Mouse (Mus musculus): ENCODE measurements around the gene Gm11037. TPM values are rescaled to one million over a fixed set of nuclear protein-coding genes. Genes with fewer than 3 reads are reported as not detected.

Gene Gm11037
- total and polyA plus RNA-seq, 2 experiments from 2014 or later, result not detected

- TF ChIP-seq CTCF (IDR thresholded peaks at IDR 0.05; ENCODE audit: low read depth), result no peak
- Histone ChIP-seq H3K4me1 (ENCODE audit: insufficient read depth, low read length) (peaks cover 7% of the 10 kb centered on the region), H3K9me3 (ENCODE audit: low read length) (no peaks in the 10 kb centered on the region), H3K36me3 (ENCODE audit: insufficient read depth, low read length) (no peaks in the 10 kb centered on the region), H3K27me3 (ENCODE audit: insufficient read depth, low read length) (0 out of 2 replicates have a peak, but pooled peaks cover 8% of the 10 kb centered on the region), H3K4me2 (ENCODE audit: low read depth, low read length) (peak overlapping the region; percentile 16), H3K9ac (replicated peaks; ENCODE audit: low read length) (no peak overlapping the region; the same call in 1 of the 2 replicates), H3K27ac (no peak overlapping the region), H3K4me3 (ENCODE audit: low read length) (peak overlapping the region; percentile 3; the same call in 1 of the 2 replicates)
- no peak for ATAC-seq
- 19% methylated on average over 43 of the region's 43 CpGs for WGBS
- no peak for DNase-seq (ENCODE audit: low spot score)
Observed at GRCm38 (mm10) chr2:131171401-131172104, 38.3 kb downstream of the Gm11037 start.

- no peak for TF ChIP-seq CTCF (IDR thresholded peaks at IDR 0.05; ENCODE audit: low read depth)
- DNase-seq (ENCODE audit: low spot score) (no peak), ATAC-seq (no peak)
- 0 out of 2 replicates have a peak, but pooled peaks cover 8% of the 10 kb centered on the region for H3K27me3 ChIP-seq (ENCODE audit: insufficient read depth, low read length)
- H3K36me3 ChIP-seq (ENCODE audit: insufficient read depth, low read length), result no peaks in the 10 kb centered on the region
- no peak overlapping the region for H3K9ac ChIP-seq (replicated peaks; ENCODE audit: low read length)
- 69% methylated on average over 9 of the region's 9 CpGs for WGBS
- H3K4me1 ChIP-seq (ENCODE audit: insufficient read depth, low read length), result peaks cover 15% of the 10 kb centered on the region
- no peaks in the 10 kb centered on the region for H3K9me3 ChIP-seq (ENCODE audit: low read length)
- no peak overlapping the region for H3K4me2 ChIP-seq (ENCODE audit: low read depth, low read length)
- no peak overlapping the region for H3K27ac ChIP-seq
- H3K4me3 ChIP-seq (ENCODE audit: low read length), result no peak overlapping the region
Observed at GRCm38 (mm10) chr2:131172322-131172721, 39.0 kb downstream of the Gm11037 start.

- H3K4me3 ChIP-seq (ENCODE audit: low read length), result peak overlapping the region; percentile 48
- peak; percentile 94 for DNase-seq (ENCODE audit: low spot score)
- no peaks in the 10 kb centered on the region for H3K9me3 ChIP-seq (ENCODE audit: low read length)
- peak overlapping the region; percentile 93 for H3K4me2 ChIP-seq (ENCODE audit: low read depth, low read length)
- no peaks in the 10 kb centered on the region for H3K36me3 ChIP-seq (ENCODE audit: insufficient read depth, low read length)
- no peak overlapping the region for H3K27ac ChIP-seq
- peaks cover 34% of the 10 kb centered on the region for H3K4me1 ChIP-seq (ENCODE audit: insufficient read depth, low read length)
- 5% methylated on average over 11 of the region's 11 CpGs for WGBS
- H3K27me3 ChIP-seq (ENCODE audit: insufficient read depth, low read length), result 0 out of 2 replicates have a peak, but pooled peaks cover 8% of the 10 kb centered on the region
- H3K9ac ChIP-seq (replicated peaks; ENCODE audit: low read length), result peak overlapping the region; percentile 25; the same call in 1 of the 2 replicates
- no peak for TF ChIP-seq CTCF (IDR thresholded peaks at IDR 0.05; ENCODE audit: low read depth)
- ATAC-seq, result peak; percentile 61
Observed at GRCm38 (mm10) chr2:131174700-131175099, 41.4 kb downstream of the Gm11037 start.

GRCm38 (mm10) chr2:131175286-131175944 lies 42.1 kb downstream of the Gm11037 start:
- no peak for TF ChIP-seq CTCF (IDR thresholded peaks at IDR 0.05; ENCODE audit: low read depth)
- H3K36me3 ChIP-seq (ENCODE audit: insufficient read depth, low read length), result no peaks in the 10 kb centered on the region
- no peak overlapping the region for H3K27ac ChIP-seq
- no peak overlapping the region for H3K4me3 ChIP-seq (ENCODE audit: low read length)
- no peak overlapping the region for H3K9ac ChIP-seq (replicated peaks; ENCODE audit: low read length)
- DNase-seq (ENCODE audit: low spot score) (no peak), ATAC-seq (no peak)
- H3K4me2 ChIP-seq (ENCODE audit: low read depth, low read length), result no peak overlapping the region
- H3K27me3 ChIP-seq (ENCODE audit: insufficient read depth, low read length), result 0 out of 2 replicates have a peak, but pooled peaks cover 8% of the 10 kb centered on the region
- WGBS, result 69% methylated on average over 3 of the region's 3 CpGs
- peaks cover 34% of the 10 kb centered on the region for H3K4me1 ChIP-seq (ENCODE audit: insufficient read depth, low read length)
- H3K9me3 ChIP-seq (ENCODE audit: low read length), result no peaks in the 10 kb centered on the region

GRCm38 (mm10) chr2:131175945-131176309 lies 42.6 kb downstream of the Gm11037 start:
- H3K27ac ChIP-seq, result no peak overlapping the region
- WGBS, result 72% methylated on average over 1 of the region's 1 CpGs
- H3K4me1 ChIP-seq (ENCODE audit: insufficient read depth, low read length), result peaks cover 34% of the 10 kb centered on the region
- no peak for TF ChIP-seq CTCF (IDR thresholded peaks at IDR 0.05; ENCODE audit: low read depth)
- no peak overlapping the region for H3K4me3 ChIP-seq (ENCODE audit: low read length)
- H3K27me3 ChIP-seq (ENCODE audit: insufficient read depth, low read length), result 0 out of 2 replicates have a peak, but pooled peaks cover 8% of the 10 kb centered on the region
- H3K4me2 ChIP-seq (ENCODE audit: low read depth, low read length), result no peak overlapping the region
- DNase-seq (ENCODE audit: low spot score), result no peak
- ATAC-seq, result no peak
- no peaks in the 10 kb centered on the region for H3K9me3 ChIP-seq (ENCODE audit: low read length)
- no peaks in the 10 kb centered on the region for H3K36me3 ChIP-seq (ENCODE audit: insufficient read depth, low read length)
- H3K9ac ChIP-seq (replicated peaks; ENCODE audit: low read length), result no peak overlapping the region

- Histone ChIP-seq H3K9ac (replicated peaks; ENCODE audit: low read length) (no peak overlapping the region), H3K27ac (no peak overlapping the region), H3K9me3 (ENCODE audit: low read length) (no peaks in the 10 kb centered on the region), H3K36me3 (ENCODE audit: insufficient read depth, low read length) (no peaks in the 10 kb centered on the region), H3K4me3 (ENCODE audit: low read length) (no peak overlapping the region), H3K4me2 (ENCODE audit: low read depth, low read length) (peak overlapping the region; percentile 91; the same call in 1 of the 2 replicates), H3K4me1 (ENCODE audit: insufficient read depth, low read length) (peaks cover 34% of the 10 kb centered on the region), H3K27me3 (ENCODE audit: insufficient read depth, low read length) (0 out of 2 replicates have a peak, but pooled peaks cover 8% of the 10 kb centered on the region)
- ATAC-seq (no peak), DNase-seq (ENCODE audit: low spot score) (no peak)
- WGBS, result 53% methylated on average over 5 of the region's 5 CpGs
- TF ChIP-seq CTCF (IDR thresholded peaks at IDR 0.05; ENCODE audit: low read depth), result no peak
Observed at GRCm38 (mm10) chr2:131176491-131176890, 43.2 kb downstream of the Gm11037 start.

Data from hindbrain, postnatal 0 days (tissue).